Mouse (Mus musculus) kidney, postnatal 4 days (tissue): ENCODE results near the gene Rsph3b.
"Not testable (repeated sequence)": the region's sequence is repeated elsewhere in the genome, so short reads cannot be mapped to it uniquely, and the experiment has no call there.

ENCODE experiments used
- DNase-seq, 2 experiments: peaks; one replicate each; pipeline ENCODE4 v3.0.0; 2021; ENCODE audit warnings: mixed read lengths in 2 of 2

Rsph3b gene

GRCm38 (mm10) chr17:6947984-6948768 lies at the start of gene Rsph3b:
Gene Rsph3b (minus strand): TSS chr17:6948682.
- peak; percentile 88 to 94 for DNase-seq

GRCm38 (mm10) chr17:6997778-6998490 lies 49.5 kb upstream of the Rsph3b start:
- DNase-seq: not testable (repeated sequence)

GRCm38 (mm10) chr17:6996826-6997225 lies 48.3 kb upstream of the Rsph3b start:
- DNase-seq: not testable (repeated sequence)

- DNase-seq: not testable (repeated sequence)
Observed at GRCm38 (mm10) chr17:6995504-6995903, 47.0 kb upstream of the Rsph3b start.

- DNase-seq: not testable (repeated sequence)
Observed at GRCm38 (mm10) chr17:6986118-6986517, 37.6 kb upstream of the Rsph3b start.

- not testable (repeated sequence) for DNase-seq
Observed at GRCm38 (mm10) chr17:6980144-6980543, 31.7 kb upstream of the Rsph3b start.

- peak in 1 of 2 experiments; percentile 35 for DNase-seq
Observed at GRCm38 (mm10) chr17:6979380-6979779, 30.9 kb upstream of the Rsph3b start.

- DNase-seq: peak; percentile 75 to 88
Observed at GRCm38 (mm10) chr17:6978287-6979248, 30.1 kb upstream of the Rsph3b start, which contains the start of gene Gm49721. Gene Gm49721 (plus strand): TSS chr17:6978904.

GRCm38 (mm10) chr17:6974985-6975384 lies 26.5 kb upstream of the Rsph3b start:
- not testable (repeated sequence) for DNase-seq

- not testable (repeated sequence) for DNase-seq
Observed at GRCm38 (mm10) chr17:6972836-6973396, 24.4 kb upstream of the Rsph3b start.

- DNase-seq: not testable (repeated sequence)
Observed at GRCm38 (mm10) chr17:6971238-6971637, 22.8 kb upstream of the Rsph3b start.

GRCm38 (mm10) chr17:6970334-6970733 lies 21.9 kb upstream of the Rsph3b start, which contains the start of gene Rnaset2b:
Gene Rnaset2b (plus strand): TSS chr17:6970634.
- DNase-seq: not testable (repeated sequence)

GRCm38 (mm10) chr17:6967673-6968072 lies 19.2 kb upstream of the Rsph3b start:
- not testable (repeated sequence) for DNase-seq

GRCm38 (mm10) chr17:6965364-6965763 lies 16.9 kb upstream of the Rsph3b start:
- DNase-seq: peak; percentile 39 to 51

- DNase-seq: peak; percentile 24 to 34
Observed at GRCm38 (mm10) chr17:6962936-6963335, 14.5 kb upstream of the Rsph3b start.

GRCm38 (mm10) chr17:6962339-6962738 lies 13.9 kb upstream of the Rsph3b start:
- not testable (repeated sequence) for DNase-seq

- DNase-seq: peak in 1 of 2 experiments; percentile 46
Observed at GRCm38 (mm10) chr17:6961181-6962000, 12.9 kb upstream of the Rsph3b start.

GRCm38 (mm10) chr17:6960776-6961175 lies 12.3 kb upstream of the Rsph3b start, which contains the start of gene Tagap1:
Gene Tagap1 (minus strand): TSS chr17:6961156.
- DNase-seq: peak; percentile 43 to 66

GRCm38 (mm10) chr17:6960349-6960748 lies 11.9 kb upstream of the Rsph3b start:
- DNase-seq: not testable (repeated sequence)

- not testable (repeated sequence) for DNase-seq
Observed at GRCm38 (mm10) chr17:6959543-6960259, 11.2 kb upstream of the Rsph3b start.
